Mouse (Mus musculus): Measurements from ENCODE around the gene Olfr1437. TPM values are rescaled to one million over a fixed set of nuclear protein-coding genes. Genes with fewer than 3 reads are reported as not detected.
"Not testable (repeated sequence)": the region's sequence is repeated elsewhere in the genome, so short reads cannot be mapped to it uniquely, and the experiment has no call there.

The Olfr1437 gene
- polyA plus RNA-seq (2015; fragmentation: Nextera tagmentation; extraction: Ambion mirVana): not detected in 2 replicates

DNA sequence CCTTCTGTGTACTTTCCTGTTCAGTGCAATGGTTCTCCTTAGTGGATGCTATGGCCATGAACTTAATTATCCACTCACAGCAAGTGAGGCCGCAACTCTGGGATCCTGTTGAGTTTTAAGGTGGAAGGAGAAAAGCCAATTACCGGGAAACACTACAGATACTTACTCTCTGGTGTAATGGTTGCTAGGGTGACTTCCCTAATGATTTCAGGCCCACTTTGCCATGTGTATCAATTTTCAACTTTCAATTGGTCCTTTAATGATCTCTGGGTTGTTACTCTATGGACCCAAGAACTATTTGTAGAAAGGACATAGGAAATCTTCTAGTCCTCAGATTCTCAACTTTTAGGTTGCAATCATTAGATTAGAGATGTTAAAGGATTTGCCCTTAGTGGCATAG, at the start of gene Olfr1437:
Gene Olfr1437, minus strand, starts transcription at position 101 of the 400 bp plus-strand sequence.
- Histone ChIP-seq H3K4me3 (ENCODE audit: low read depth, low read length) (no peak within 1 kb of the TSS), H3K36me3 (replicated peaks; ENCODE audit: insufficient read depth, low read length) (no peaks in the 10 kb centered on the region), H3K27me3 (ENCODE audit: insufficient read depth, low read length) (no peaks in the 10 kb centered on the region), H3K9me3 (ENCODE audit: low read length) (no peaks in the 10 kb centered on the region), H3K4me2 (ENCODE audit: low read depth, low read length) (no peak within 1 kb of the TSS), H3K9ac (replicated peaks) (no peak within 1 kb of the TSS), H3K4me1 (ENCODE audit: insufficient read depth) (no peaks in the 10 kb centered on the region), H3K27ac (ENCODE audit: low read depth) (no peak within 1 kb of the TSS)
- DNase-seq (no peak), ATAC-seq (no peak)
- no peak for TF ChIP-seq CTCF (IDR thresholded peaks at IDR 0.05; ENCODE audit: low read depth)
- 78% methylated on average over 2 of the region's 2 CpGs for WGBS (ENCODE audit: insufficient replicate concordance)

DNA sequence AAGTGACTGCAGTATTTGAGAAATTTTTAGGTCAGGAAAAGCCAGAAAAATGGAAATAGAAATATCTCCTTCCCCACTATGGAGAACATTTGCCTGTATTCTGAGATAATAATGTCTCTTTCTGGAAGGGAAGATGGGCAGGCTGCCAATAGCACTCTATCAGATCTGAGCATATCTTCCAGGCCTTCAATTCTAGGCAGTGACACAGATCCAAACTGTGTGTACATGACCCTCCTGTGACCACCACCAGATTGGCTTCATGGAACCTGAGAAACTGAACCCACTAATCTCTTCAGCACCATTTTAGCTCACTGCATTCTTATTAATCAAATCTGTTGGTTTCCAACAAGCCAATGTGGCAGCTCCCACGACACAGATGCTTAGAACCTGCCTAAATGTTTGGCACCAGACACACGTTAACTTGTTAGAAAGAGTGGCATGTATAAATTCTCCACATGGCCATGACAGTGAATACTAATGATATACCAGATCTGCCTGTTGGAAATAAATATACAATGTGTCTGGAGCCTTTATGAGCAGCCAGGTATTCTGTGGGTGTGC, 49.6 kb upstream of the Olfr1437 start:
- Histone ChIP-seq H3K9me3 (ENCODE audit: low read length) (no peaks in the 10 kb centered on the region), H3K36me3 (replicated peaks; ENCODE audit: insufficient read depth, low read length) (no peaks in the 10 kb centered on the region), H3K27me3 (ENCODE audit: insufficient read depth, low read length) (no peaks in the 10 kb centered on the region), H3K9ac (replicated peaks) (no peak overlapping the region), H3K27ac (ENCODE audit: low read depth) (no peak overlapping the region), H3K4me3 (ENCODE audit: low read depth, low read length) (no peak overlapping the region), H3K4me2 (ENCODE audit: low read depth, low read length) (no peak overlapping the region), H3K4me1 (ENCODE audit: insufficient read depth) (no peaks in the 10 kb centered on the region)
- WGBS (ENCODE audit: insufficient replicate concordance): 64% methylated on average over 2 of the region's 2 CpGs
- no peak for ATAC-seq
- DNase-seq: no peak
- no peak for TF ChIP-seq EP300 (IDR thresholded peaks at IDR 0.05; ENCODE audit: low read depth)

DNA sequence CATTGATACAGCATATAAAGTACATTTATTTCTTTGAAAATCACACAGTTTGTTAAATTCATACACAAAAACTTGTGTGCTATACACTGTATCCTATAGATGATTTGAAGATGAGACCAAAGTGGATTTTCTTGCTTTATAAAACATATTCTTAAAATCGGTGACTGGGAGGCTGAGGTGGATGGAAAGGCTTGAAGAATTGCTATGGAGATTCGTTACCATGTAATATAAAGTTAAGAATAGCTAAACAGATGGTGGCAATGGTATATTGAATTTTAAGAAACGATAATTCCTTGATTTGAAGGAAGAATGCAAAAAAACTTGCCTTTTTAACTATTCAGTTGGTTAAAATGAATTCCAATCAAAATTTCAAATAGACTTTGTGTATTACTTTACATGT, 48.1 kb upstream of the Olfr1437 start:
- H3K4me3 ChIP-seq (ENCODE audit: low read depth, low read length): no peak overlapping the region
- TF ChIP-seq EP300 (IDR thresholded peaks at IDR 0.05; ENCODE audit: low read depth) (no peak), CTCF (IDR thresholded peaks at IDR 0.05; ENCODE audit: low read depth) (no peak)
- H3K36me3 ChIP-seq (replicated peaks; ENCODE audit: insufficient read depth, low read length): no peaks in the 10 kb centered on the region
- ATAC-seq (no peak), DNase-seq (no peak)
- WGBS (ENCODE audit: insufficient replicate concordance): 61% methylated on average over 3 of the region's 3 CpGs
- no peak overlapping the region for H3K4me2 ChIP-seq (ENCODE audit: low read depth, low read length)
- H3K27ac ChIP-seq (ENCODE audit: low read depth): no peak overlapping the region
- no peak overlapping the region for H3K9ac ChIP-seq (replicated peaks)
- H3K9me3 ChIP-seq (ENCODE audit: low read length): no peaks in the 10 kb centered on the region
- H3K4me1 ChIP-seq (ENCODE audit: insufficient read depth): no peaks in the 10 kb centered on the region
- H3K27me3 ChIP-seq (ENCODE audit: insufficient read depth, low read length): no peaks in the 10 kb centered on the region

DNA sequence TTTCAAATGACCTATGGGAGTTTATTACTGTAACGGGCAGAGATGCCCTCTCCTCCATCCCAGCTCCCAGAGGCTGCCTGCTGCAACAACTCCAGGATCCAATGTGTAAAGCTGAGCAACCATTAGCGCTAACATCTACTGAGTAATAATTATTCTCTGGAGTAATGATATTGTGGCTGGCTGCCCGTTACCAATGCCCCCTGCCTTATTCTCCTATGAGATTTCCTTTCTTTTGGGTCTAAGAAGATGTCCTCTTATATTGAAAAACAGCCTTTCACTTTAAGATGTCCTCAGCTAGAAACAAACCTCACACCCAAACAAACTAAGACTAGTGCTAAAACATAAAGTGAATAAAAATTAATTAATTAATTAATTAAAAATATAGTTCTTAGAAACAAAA, 10.9 kb upstream of the Olfr1437 start, which contains the start of gene Olfr1438-ps1:
Gene Olfr1438-ps1, minus strand, starts transcription at position 101 of the 400 bp plus-strand sequence.
- TF ChIP-seq EP300 (IDR thresholded peaks at IDR 0.05; ENCODE audit: low read depth): no peak
- TF ChIP-seq CTCF (IDR thresholded peaks at IDR 0.05; ENCODE audit: low read depth): no peak
- H3K4me2 ChIP-seq (ENCODE audit: low read depth, low read length): no peak within 1 kb of the TSS
- 66% methylated on average over 3 of the region's 3 CpGs for WGBS (ENCODE audit: insufficient replicate concordance)
- ATAC-seq (no peak), DNase-seq (no peak)
- H3K9ac ChIP-seq (replicated peaks): no peak within 1 kb of the TSS
- no peaks in the 10 kb centered on the region for H3K9me3 ChIP-seq (ENCODE audit: low read length)
- no peaks in the 10 kb centered on the region for H3K36me3 ChIP-seq (replicated peaks; ENCODE audit: insufficient read depth, low read length)
- no peaks in the 10 kb centered on the region for H3K4me1 ChIP-seq (ENCODE audit: insufficient read depth)
- H3K27ac ChIP-seq (ENCODE audit: low read depth): no peak within 1 kb of the TSS
- no peak within 1 kb of the TSS for H3K4me3 ChIP-seq (ENCODE audit: low read depth, low read length)
- H3K27me3 ChIP-seq (ENCODE audit: insufficient read depth, low read length): no peaks in the 10 kb centered on the region

DNA sequence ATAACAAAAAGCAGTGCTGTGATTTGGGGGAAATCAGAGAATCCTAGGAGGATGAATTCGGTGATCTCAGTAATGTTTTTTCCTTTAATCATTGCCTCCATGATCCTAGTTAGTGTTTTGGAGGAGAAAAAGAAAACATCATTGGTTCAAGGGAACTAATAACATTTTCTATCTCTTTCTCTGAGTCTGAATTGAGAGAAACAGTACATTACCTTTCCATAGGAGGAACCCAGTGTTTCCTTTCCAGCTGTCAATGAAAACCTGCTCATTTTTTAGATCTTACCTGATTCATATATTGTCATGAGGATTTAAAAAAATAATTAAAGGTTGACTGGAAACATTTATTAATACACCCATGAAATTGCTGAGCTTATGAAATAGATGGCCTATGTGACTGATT, 25.9 kb downstream of the Olfr1437 start, which contains the start of gene Olfr1436:
Gene Olfr1436, minus strand, starts transcription at position 101 of the 400 bp plus-strand sequence.
- not testable (repeated sequence) for H3K36me3 ChIP-seq (replicated peaks; ENCODE audit: insufficient read depth, low read length); H3K4me3 ChIP-seq (ENCODE audit: low read depth, low read length); H3K9ac ChIP-seq (replicated peaks); H3K4me1 ChIP-seq (ENCODE audit: insufficient read depth); H3K4me2 ChIP-seq (ENCODE audit: low read depth, low read length); H3K27me3 ChIP-seq (ENCODE audit: insufficient read depth, low read length); DNase-seq; H3K27ac ChIP-seq (ENCODE audit: low read depth); ATAC-seq; H3K9me3 ChIP-seq (ENCODE audit: low read length)
- 68% methylated on average over 1 of the region's 1 CpGs for WGBS (ENCODE audit: insufficient replicate concordance)

DNA sequence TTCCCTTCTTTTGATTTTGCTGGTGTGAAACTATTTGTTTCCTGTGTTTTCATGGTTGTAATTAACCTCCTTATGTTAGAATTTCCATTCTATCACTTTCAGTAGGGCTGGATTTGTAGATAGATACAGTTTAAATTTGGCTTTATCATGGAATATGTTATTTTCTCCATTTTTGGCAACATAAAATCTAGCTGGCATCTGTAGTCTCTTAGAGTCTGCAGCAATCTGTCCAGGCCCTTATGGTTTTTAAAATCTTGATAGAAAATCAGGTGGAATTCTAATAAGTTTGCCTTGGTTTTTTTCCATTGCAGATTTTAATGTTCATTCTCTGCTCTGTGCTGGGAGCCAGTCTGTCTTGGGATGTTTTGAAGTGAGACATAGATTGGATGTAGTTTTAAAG, 31.9 kb downstream of the Olfr1437 start:
- H3K4me2 ChIP-seq (ENCODE audit: low read depth, low read length): no peak overlapping the region
- DNase-seq (no peak), ATAC-seq (no peak)
- H3K36me3 ChIP-seq (replicated peaks; ENCODE audit: insufficient read depth, low read length): no peaks in the 10 kb centered on the region
- no peaks in the 10 kb centered on the region for H3K4me1 ChIP-seq (ENCODE audit: insufficient read depth)
- H3K27me3 ChIP-seq (ENCODE audit: insufficient read depth, low read length): no peaks in the 10 kb centered on the region
- H3K4me3 ChIP-seq (ENCODE audit: low read depth, low read length): no peak overlapping the region
- H3K9me3 ChIP-seq (ENCODE audit: low read length): no peaks in the 10 kb centered on the region
- H3K27ac ChIP-seq (ENCODE audit: low read depth): no peak overlapping the region
- no peak for TF ChIP-seq EP300 (IDR thresholded peaks at IDR 0.05; ENCODE audit: low read depth)
- no peak for TF ChIP-seq CTCF (IDR thresholded peaks at IDR 0.05; ENCODE audit: low read depth)
- H3K9ac ChIP-seq (replicated peaks): no peak overlapping the region

DNA sequence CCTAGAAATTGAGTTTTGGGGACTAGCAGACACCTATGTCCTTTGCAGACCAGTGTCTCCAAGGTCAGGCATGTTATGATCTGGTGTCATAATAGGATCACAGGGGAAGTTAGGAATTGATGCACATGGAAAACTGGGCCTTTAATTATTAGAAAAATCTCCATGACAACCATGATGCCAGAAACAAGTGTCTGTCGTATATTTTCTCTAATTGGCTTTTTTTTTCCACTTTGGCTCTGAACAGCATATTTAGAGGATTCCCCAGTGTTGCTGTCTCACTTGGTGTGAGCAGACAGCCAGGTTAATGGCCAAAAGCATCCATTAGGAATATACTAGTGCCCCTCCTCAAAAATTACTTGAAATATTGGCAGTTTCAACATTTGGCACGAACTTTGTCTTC, 45.3 kb downstream of the Olfr1437 start, which contains the start of gene Olfr1434:
Gene Olfr1434, plus strand, starts transcription at position 301 of the 400 bp plus-strand sequence.
- Histone ChIP-seq H3K9ac (replicated peaks) (no peak within 1 kb of the TSS), H3K27me3 (ENCODE audit: insufficient read depth, low read length) (no peaks in the 10 kb centered on the region), H3K4me2 (ENCODE audit: low read depth, low read length) (no peak within 1 kb of the TSS), H3K4me3 (ENCODE audit: low read depth, low read length) (no peak within 1 kb of the TSS), H3K36me3 (replicated peaks; ENCODE audit: insufficient read depth, low read length) (no peaks in the 10 kb centered on the region), H3K9me3 (ENCODE audit: low read length) (no peaks in the 10 kb centered on the region), H3K27ac (ENCODE audit: low read depth) (no peak within 1 kb of the TSS), H3K4me1 (ENCODE audit: insufficient read depth) (no peaks in the 10 kb centered on the region)
- ATAC-seq (no peak), DNase-seq (no peak)
- TF ChIP-seq CTCF (IDR thresholded peaks at IDR 0.05; ENCODE audit: low read depth) (no peak), EP300 (IDR thresholded peaks at IDR 0.05; ENCODE audit: low read depth) (no peak)
- 59% methylated on average over 2 of the region's 2 CpGs for WGBS (ENCODE audit: insufficient replicate concordance)

Other genes starting within 250 kb of the Olfr1437 start
- gene Olfr1425, start 247.4 kb downstream of the Olfr1437 start, polyA plus RNA-seq (2015; fragmentation: Nextera tagmentation; extraction: Ambion mirVana): not detected in 2 replicates
- not detected in 2 replicates for gene Olfr1426, start 233.1 kb downstream of the Olfr1437 start, polyA plus RNA-seq (2015; fragmentation: Nextera tagmentation; extraction: Ambion mirVana)
- not detected in 2 replicates for gene Olfr1427, start 221.8 kb downstream of the Olfr1437 start, polyA plus RNA-seq (2015; fragmentation: Nextera tagmentation; extraction: Ambion mirVana)
- not detected in 2 replicates for gene Olfr1428, start 209.2 kb downstream of the Olfr1437 start, polyA plus RNA-seq (2015; fragmentation: Nextera tagmentation; extraction: Ambion mirVana)
- 0.04 TPM in 1 of 2 replicates, not detected in the other for gene Olfr76, start 201.9 kb downstream of the Olfr1437 start, polyA plus RNA-seq (2015; fragmentation: Nextera tagmentation; extraction: Ambion mirVana)
- not detected in 2 replicates for gene Olfr1555-ps1, start 155.0 kb downstream of the Olfr1437 start, polyA plus RNA-seq (2015; fragmentation: Nextera tagmentation; extraction: Ambion mirVana)
- not detected in 2 replicates for gene Olfr1431, start 124.5 kb downstream of the Olfr1437 start, polyA plus RNA-seq (2015; fragmentation: Nextera tagmentation; extraction: Ambion mirVana)
- gene Olfr1432, start 92.5 kb downstream of the Olfr1437 start, polyA plus RNA-seq (2015; fragmentation: Nextera tagmentation; extraction: Ambion mirVana): not detected in 2 replicates
- not detected in 2 replicates for gene Olfr262, start 83.4 kb downstream of the Olfr1437 start, polyA plus RNA-seq (2015; fragmentation: Nextera tagmentation; extraction: Ambion mirVana)
- gene Olfr235, start 64.1 kb downstream of the Olfr1437 start, polyA plus RNA-seq (2015; fragmentation: Nextera tagmentation; extraction: Ambion mirVana): not detected in 2 replicates
- gene Olfr1434, start 45.2 kb downstream of the Olfr1437 start, polyA plus RNA-seq (2015; fragmentation: Nextera tagmentation; extraction: Ambion mirVana): not detected in 2 replicates
- gene Olfr1436, start 26.0 kb downstream of the Olfr1437 start, polyA plus RNA-seq (2015; fragmentation: Nextera tagmentation; extraction: Ambion mirVana): not detected in 2 replicates
- gene Olfr1438-ps1, start 10.8 kb upstream of the Olfr1437 start, polyA plus RNA-seq (2015; fragmentation: Nextera tagmentation; extraction: Ambion mirVana): not detected in 2 replicates
- not detected in 2 replicates for gene Olfr1440, start 62.2 kb upstream of the Olfr1437 start, polyA plus RNA-seq (2015; fragmentation: Nextera tagmentation; extraction: Ambion mirVana)
- gene Olfr1441, start 92.3 kb upstream of the Olfr1437 start, polyA plus RNA-seq (2015; fragmentation: Nextera tagmentation; extraction: Ambion mirVana): not detected in 2 replicates
- gene Pfpl, start 102.8 kb upstream of the Olfr1437 start, polyA plus RNA-seq (2015; fragmentation: Nextera tagmentation; extraction: Ambion mirVana): not detected in 2 replicates
- 3.5 and 3.8 TPM in 2 replicates for gene Mpeg1, start 135.7 kb upstream of the Olfr1437 start, polyA plus RNA-seq (2015; fragmentation: Nextera tagmentation; extraction: Ambion mirVana)
- gene Dtx4, start 176.4 kb upstream of the Olfr1437 start, polyA plus RNA-seq (2015; fragmentation: Nextera tagmentation; extraction: Ambion mirVana): 1.8 and 2.1 TPM in 2 replicates
- gene Fam111a, start 220.6 kb upstream of the Olfr1437 start, polyA plus RNA-seq (2015; fragmentation: Nextera tagmentation; extraction: Ambion mirVana): 14.4 and 15.4 TPM in 2 replicates